Mouse (Mus musculus): Measurements from ENCODE around the gene Zfp574. TPM values are rescaled to one million over a fixed set of nuclear protein-coding genes. Genes with fewer than 3 reads are reported as not detected.
"Not testable (repeated sequence)": the region's sequence is repeated elsewhere in the genome, so short reads cannot be mapped to it uniquely, and the experiment has no call there.

The Zfp574 gene
- polyA plus RNA-seq (2012; ENCODE audit: insufficient read depth, insufficient read length, missing spikeins) = 9.6 and 9.7 TPM in 2 replicates

GRCm38 (mm10) chr7:25071979-25072715, at the start of gene Zfp574, which contains the start of gene Grik5:
TSS of gene Zfp574 (plus strand) at chr7:25072567.
TSS of gene Grik5 (minus strand) at chr7:25072346.
- H3K4me3 ChIP-seq (ENCODE audit: insufficient read depth, low read length) = no peak within 1 kb of the TSS
- H3K27ac ChIP-seq (ENCODE audit: insufficient read depth, low read depth, low read length) = no peak within 1 kb of the TSS
- peaks cover 8% of the 10 kb centered on the region for H3K4me1 ChIP-seq (ENCODE audit: control insufficient read depth, insufficient read depth, low read length)
- no peak for TF ChIP-seq POLR2A (IDR thresholded peaks at IDR 0.05; ENCODE audit: borderline replicate concordance, low read depth, low read length)
- no peak for TF ChIP-seq CTCF (IDR thresholded peaks at IDR 0.05; ENCODE audit: low read depth, low read length)

DNA sequence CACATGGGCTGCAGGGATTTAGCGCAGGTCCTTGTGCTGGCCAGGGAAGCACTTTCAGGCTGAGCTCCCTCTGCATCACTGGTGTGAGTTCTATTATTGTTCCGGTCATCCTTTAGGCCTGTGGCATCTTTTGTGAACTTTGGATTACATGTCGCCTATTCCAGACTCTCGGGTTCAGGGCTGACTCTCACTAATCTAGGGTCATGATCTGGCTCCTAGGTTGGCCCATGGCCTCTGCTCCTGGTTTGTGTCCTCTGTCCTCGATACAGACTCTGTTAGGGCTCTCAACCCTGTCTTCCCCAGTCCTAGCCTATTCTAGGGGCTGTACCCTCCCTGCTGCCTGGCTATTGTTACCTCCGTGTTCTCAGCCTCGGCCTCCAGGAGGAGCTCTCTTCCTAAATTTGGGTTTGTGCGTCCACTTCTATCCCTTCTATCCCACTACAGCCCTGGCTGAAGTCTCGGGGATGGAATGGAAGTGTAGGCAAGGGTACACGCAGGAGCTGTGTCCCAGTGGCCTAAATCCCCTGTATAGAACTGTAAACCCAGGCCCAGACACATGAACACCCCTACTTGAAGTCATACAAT, 46.4 kb upstream of the Zfp574 start:
- Histone ChIP-seq H3K4me1 (ENCODE audit: control insufficient read depth, insufficient read depth, low read length) (no peaks in the 10 kb centered on the region), H3K27ac (ENCODE audit: insufficient read depth, low read depth, low read length) (no peak overlapping the region), H3K4me3 (ENCODE audit: insufficient read depth, low read length) (no peak overlapping the region)
- TF ChIP-seq CTCF (IDR thresholded peaks at IDR 0.05; ENCODE audit: low read depth, low read length) (no peak), POLR2A (IDR thresholded peaks at IDR 0.05; ENCODE audit: borderline replicate concordance, low read depth, low read length) (no peak)

- Histone ChIP-seq H3K4me3 (ENCODE audit: insufficient read depth, low read length) (no peak overlapping the region), H3K27ac (ENCODE audit: insufficient read depth, low read depth, low read length) (no peak overlapping the region), H3K4me1 (ENCODE audit: control insufficient read depth, insufficient read depth, low read length) (no peaks in the 10 kb centered on the region)
- TF ChIP-seq POLR2A (IDR thresholded peaks at IDR 0.05; ENCODE audit: borderline replicate concordance, low read depth, low read length) = no peak
- no peak for TF ChIP-seq CTCF (IDR thresholded peaks at IDR 0.05; ENCODE audit: low read depth, low read length)
Measured at GRCm38 (mm10) chr7:25026452-25026851, 45.9 kb upstream of the Zfp574 start.

GRCm38 (mm10) chr7:25030032-25030753, 42.2 kb upstream of the Zfp574 start:
- TF ChIP-seq POLR2A (IDR thresholded peaks at IDR 0.05; ENCODE audit: borderline replicate concordance, low read depth, low read length) = no peak
- TF ChIP-seq CTCF (IDR thresholded peaks at IDR 0.05; ENCODE audit: low read depth, low read length) = peak; percentile 93
- H3K27ac ChIP-seq (ENCODE audit: insufficient read depth, low read depth, low read length) = no peak overlapping the region
- no peak overlapping the region for H3K4me3 ChIP-seq (ENCODE audit: insufficient read depth, low read length)
- H3K4me1 ChIP-seq (ENCODE audit: control insufficient read depth, insufficient read depth, low read length) = no peaks in the 10 kb centered on the region

DNA sequence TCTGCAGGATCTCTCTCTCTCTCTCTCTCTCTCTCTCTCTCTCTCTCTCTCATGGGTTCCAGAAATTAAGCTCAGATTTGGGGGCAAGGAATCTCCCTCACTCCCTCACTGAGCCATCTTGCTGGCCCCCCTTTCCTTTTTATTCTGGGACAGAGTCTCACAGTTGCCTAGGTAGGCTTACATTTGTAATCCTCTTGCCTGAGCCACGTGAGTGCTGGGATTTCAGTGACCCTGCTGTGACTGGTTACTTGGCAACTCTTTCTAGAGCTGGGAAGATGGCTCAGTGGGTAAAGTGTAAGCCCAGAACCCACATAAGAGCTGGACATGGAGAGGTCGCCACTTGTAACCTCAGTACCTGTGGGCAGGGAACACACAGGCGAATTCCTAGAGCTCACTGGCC, 40.8 kb upstream of the Zfp574 start:
- TF ChIP-seq POLR2A (IDR thresholded peaks at IDR 0.05; ENCODE audit: borderline replicate concordance, low read depth, low read length) = no peak
- TF ChIP-seq CTCF (IDR thresholded peaks at IDR 0.05; ENCODE audit: low read depth, low read length) = no peak
- no peak overlapping the region for H3K27ac ChIP-seq (ENCODE audit: insufficient read depth, low read depth, low read length)

GRCm38 (mm10) chr7:25034796-25035195, 37.6 kb upstream of the Zfp574 start:
- TF ChIP-seq POLR2A (IDR thresholded peaks at IDR 0.05; ENCODE audit: borderline replicate concordance, low read depth, low read length) = no peak
- TF ChIP-seq CTCF (IDR thresholded peaks at IDR 0.05; ENCODE audit: low read depth, low read length) = no peak
- no peak overlapping the region for H3K27ac ChIP-seq (ENCODE audit: insufficient read depth, low read depth, low read length)
- no peak overlapping the region for H3K4me3 ChIP-seq (ENCODE audit: insufficient read depth, low read length)
- no peaks in the 10 kb centered on the region for H3K4me1 ChIP-seq (ENCODE audit: control insufficient read depth, insufficient read depth, low read length)

More for the DNA sequence above, 40.8 kb upstream of the Zfp574 start:
- Histone ChIP-seq H3K4me3 (ENCODE audit: insufficient read depth, low read length) (no peak overlapping the region), H3K4me1 (ENCODE audit: control insufficient read depth, insufficient read depth, low read length) (no peaks in the 10 kb centered on the region)

GRCm38 (mm10) chr7:25035916-25036315, 36.5 kb upstream of the Zfp574 start:
- TF ChIP-seq CTCF (IDR thresholded peaks at IDR 0.05; ENCODE audit: low read depth, low read length) (peak; percentile 78), POLR2A (IDR thresholded peaks at IDR 0.05; ENCODE audit: borderline replicate concordance, low read depth, low read length) (no peak)
- Histone ChIP-seq H3K27ac (ENCODE audit: insufficient read depth, low read depth, low read length) (no peak overlapping the region), H3K4me3 (ENCODE audit: insufficient read depth, low read length) (no peak overlapping the region), H3K4me1 (ENCODE audit: control insufficient read depth, insufficient read depth, low read length) (no peaks in the 10 kb centered on the region)

- Histone ChIP-seq H3K27ac (ENCODE audit: insufficient read depth, low read depth, low read length) (no peak overlapping the region), H3K4me3 (ENCODE audit: insufficient read depth, low read length) (no peak overlapping the region), H3K4me1 (ENCODE audit: control insufficient read depth, insufficient read depth, low read length) (no peaks in the 10 kb centered on the region)
- TF ChIP-seq POLR2A (IDR thresholded peaks at IDR 0.05; ENCODE audit: borderline replicate concordance, low read depth, low read length) (no peak), CTCF (IDR thresholded peaks at IDR 0.05; ENCODE audit: low read depth, low read length) (no peak)
Measured at GRCm38 (mm10) chr7:25041921-25042320, 30.4 kb upstream of the Zfp574 start.

- not testable (repeated sequence) for H3K27ac ChIP-seq (ENCODE audit: insufficient read depth, low read depth, low read length); H3K4me3 ChIP-seq (ENCODE audit: insufficient read depth, low read length); H3K4me1 ChIP-seq (ENCODE audit: control insufficient read depth, insufficient read depth, low read length)
Measured at GRCm38 (mm10) chr7:25044599-25044998, 27.8 kb upstream of the Zfp574 start.

DNA sequence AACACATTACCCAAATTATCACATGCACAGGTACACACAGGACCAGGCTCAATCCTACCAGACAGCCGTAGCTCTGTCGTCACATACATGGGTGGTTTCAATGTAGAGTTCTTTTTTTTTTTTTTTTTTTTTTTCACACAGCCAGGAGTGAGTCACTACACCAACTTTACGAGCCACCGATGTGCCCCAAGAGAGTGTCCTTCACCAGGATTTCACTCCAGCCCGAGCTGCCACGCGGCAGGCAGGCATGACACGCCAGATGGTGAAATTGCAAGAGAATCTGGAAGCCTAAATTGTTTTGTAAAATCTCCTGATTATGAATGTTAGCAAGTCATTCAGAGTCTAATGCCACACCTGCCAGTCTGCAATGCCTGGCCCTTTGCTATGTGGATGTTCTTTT, 25.0 kb upstream of the Zfp574 start:
- no peak for TF ChIP-seq POLR2A (IDR thresholded peaks at IDR 0.05; ENCODE audit: borderline replicate concordance, low read depth, low read length)
- TF ChIP-seq CTCF (IDR thresholded peaks at IDR 0.05; ENCODE audit: low read depth, low read length) = no peak
- no peak overlapping the region for H3K4me3 ChIP-seq (ENCODE audit: insufficient read depth, low read length)
- no peaks in the 10 kb centered on the region for H3K4me1 ChIP-seq (ENCODE audit: control insufficient read depth, insufficient read depth, low read length)
- no peak overlapping the region for H3K27ac ChIP-seq (ENCODE audit: insufficient read depth, low read depth, low read length)

Measured in bone marrow macrophage, adult 2 months (primary cell).